Mouse (Mus musculus) layer of hippocampus, adult 9-10 months (tissue): ENCODE data around the gene Slc39a11.
"Not testable (repeated sequence)": the region's sequence is repeated elsewhere in the genome, so short reads cannot be mapped to it uniquely, and the experiment has no call there.

Source experiments
- DNase-seq: peaks from one replicate; pipeline ENCODE4 v3.0.0; 2022; ENCODE audit warnings: low spot score

The Slc39a11 gene

DNA sequence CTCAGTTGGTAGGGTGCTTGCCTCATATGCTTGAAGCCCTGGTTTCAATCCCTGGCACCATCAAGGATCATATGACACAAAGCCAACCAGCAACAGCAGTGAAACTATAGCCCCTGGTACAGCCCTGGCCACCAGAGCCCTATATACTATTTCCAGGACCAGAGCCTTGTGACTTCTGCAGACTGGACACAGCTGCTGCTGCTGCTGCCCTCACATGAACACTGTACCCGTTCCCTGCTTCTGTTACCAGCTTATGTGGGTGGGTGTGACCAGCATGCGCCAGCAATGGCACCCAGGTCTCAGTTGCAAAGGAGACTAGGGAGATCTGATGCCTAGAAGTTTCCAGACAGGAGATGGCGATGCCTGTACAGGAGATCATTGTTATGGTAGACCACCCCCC, 52.2 kb downstream of the Slc39a11 start:
- DNase-seq: no peak

DNA sequence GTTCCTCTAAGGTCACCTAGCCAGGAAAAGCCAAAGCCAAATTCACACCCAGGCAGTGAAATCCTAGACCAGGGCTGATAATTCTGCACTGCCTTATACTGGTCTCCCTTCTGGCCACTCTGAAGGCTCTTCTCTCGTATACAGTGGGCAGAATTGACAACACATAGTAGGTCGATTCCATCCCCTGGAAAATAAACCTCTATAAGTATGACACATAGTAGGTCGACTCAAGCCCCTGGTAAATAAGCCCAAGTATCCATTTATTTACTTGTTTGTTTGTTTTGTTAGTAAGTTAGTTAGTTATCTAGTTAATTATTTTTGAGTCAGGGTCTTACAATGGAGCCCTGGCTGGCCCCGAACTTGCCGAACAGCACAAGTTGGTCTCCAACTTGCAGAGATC, 54.7 kb downstream of the Slc39a11 start:
- DNase-seq: no peak

DNA sequence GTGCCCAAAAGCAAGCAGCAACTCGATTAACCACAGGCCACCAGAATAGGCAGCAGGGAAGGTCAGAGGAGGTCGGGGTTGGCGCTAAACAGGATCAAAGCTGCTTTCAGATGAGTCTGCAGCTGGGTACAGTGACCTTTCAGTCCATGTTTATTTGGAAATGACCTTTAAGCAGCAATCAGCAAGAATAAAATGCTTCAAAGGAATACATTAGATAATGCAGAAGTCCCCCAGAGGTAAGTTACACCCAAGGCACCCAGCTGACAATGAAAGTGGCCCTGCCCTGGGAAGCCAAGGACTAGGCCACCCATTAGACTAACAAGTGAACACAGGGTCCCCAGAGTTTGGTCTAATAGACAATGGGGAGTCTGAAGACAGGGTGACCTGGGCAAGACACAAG, 60.9 kb downstream of the Slc39a11 start:
- no peak for DNase-seq

DNA sequence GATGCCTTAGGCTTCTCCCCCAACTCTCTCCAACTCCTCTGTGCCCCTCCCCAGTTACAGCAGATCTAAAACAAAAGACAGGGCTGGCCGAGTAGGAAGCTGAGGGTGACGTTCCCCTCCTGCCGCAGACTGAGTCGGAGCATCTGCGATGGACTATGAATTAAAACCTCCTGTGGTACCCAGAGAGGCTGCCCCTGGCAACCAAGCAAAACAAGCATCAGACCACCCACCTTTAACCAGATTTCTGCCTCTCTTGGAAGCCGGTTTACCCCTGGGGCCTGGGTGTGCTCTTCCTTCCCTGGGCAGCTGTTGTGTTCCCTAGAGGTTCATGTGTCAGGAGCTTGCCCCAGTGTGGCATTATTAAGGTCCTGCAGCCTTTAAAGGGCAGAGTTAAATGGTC, 63.5 kb downstream of the Slc39a11 start:
- DNase-seq: no peak

DNA sequence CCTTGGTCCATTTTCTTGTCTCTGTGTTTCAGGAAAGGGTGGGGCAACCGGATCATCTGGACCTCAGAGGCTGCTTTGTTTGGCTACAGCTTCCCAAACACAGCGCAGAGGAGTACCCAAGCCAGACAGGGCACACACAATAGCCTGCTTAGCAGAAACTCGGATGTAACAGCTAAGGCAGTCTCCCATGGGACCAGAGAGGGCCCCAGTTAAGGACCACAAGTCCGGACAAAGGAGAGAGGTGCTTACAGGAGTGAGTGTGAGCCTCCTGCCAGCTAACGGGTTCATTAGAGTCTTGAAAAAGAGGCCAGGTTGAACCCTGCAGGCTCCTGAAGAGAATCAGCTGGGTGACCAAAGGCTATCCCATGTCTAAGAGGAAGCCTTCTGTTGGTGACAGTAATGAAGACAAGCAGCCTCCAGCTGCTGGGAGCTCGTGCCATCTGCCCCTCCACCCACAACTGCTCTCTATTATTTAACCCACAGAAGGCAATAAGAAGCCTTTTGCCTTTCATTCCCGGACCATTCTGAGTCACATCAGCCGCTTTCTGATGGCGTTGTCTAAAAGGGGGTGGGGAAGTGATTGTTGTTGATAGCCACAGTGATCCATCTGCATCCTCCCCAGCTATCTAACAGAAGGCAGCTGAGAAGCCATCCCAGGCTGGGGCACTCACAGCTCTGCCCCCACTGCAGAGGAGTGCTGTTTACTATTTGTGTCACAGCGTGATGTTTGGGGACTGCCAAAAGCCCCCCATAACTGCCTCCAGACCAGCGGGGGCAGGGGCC, 65.8 kb downstream of the Slc39a11 start:
- peak; percentile 40 for DNase-seq

DNA sequence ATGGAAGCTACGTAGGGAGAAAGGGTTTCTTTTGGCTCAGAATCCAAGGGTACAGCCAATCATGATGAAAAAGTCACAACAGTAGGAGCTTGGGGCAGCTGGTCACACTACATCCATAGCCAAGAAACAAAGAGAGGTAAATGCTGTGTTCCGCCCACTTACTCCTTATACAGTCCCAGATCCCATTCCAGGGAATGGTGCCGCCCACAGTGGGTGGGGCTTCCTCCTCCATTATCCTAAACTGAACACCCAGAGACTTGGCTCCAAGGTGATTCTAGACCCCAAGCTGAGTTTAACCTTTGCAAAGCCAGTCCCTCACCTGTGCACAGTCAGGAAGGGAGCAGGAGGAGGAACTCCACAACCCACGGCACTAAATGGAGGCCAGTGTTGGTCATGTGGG, 72.7 kb downstream of the Slc39a11 start:
- DNase-seq: no peak

DNA sequence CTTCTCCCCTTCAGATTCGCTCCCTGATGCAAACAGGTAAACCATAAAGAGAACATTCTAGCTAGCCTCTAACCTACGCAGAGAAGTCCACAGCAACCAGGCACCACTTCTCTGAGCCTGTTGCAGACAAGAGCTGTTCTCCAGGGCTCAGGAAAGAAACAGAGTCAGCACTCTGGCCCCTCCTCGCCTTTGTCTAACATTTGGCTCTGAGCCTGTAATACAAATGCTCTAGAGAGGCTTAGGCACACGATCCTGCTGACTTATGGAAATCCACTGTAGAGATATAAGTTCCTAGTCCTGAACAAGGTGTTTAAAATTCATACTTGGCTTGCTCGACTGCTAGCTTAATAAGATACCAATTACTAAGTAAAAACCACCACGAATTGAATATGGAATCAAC, 77.2 kb downstream of the Slc39a11 start:
- no peak for DNase-seq

DNA sequence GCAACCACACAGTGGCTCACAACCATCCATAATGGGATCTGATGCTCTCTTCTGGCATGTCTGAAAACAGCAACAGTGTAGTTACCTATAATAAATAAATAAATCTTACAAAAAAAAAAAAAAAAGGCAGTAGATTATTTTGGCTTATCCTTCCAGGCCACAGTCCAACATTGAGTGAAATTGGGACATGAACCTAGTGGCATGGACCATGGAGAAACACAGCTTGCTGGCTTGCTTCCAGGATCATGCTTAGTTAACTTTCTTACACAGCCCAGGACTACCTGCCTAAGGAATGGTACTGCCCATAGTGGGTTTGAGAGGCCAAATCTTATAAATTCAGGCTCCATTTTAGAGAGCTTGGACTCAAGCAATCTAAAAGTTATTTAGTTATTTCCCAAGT, 78.3 kb downstream of the Slc39a11 start:
- DNase-seq: no peak

DNA sequence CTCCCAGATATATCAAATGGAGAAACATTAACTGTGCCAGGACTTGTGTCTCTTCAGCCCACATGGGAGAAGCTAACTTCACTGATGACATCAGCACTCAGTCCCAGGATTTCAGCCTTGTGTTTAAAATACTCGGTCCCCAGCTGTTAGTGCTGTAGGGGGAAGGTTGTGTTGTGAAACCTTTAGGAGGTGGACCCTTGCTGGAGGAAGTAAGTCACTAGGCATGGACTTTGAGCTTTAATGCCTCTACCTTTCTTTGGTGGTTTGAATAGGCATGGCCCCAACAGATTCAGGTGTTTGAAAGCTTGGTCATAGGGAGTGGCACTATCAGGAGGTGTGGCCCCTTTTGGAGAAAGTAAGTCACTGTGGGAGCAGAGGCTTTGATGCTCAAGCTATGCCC, 80.9 kb downstream of the Slc39a11 start:
- DNase-seq: no peak

DNA sequence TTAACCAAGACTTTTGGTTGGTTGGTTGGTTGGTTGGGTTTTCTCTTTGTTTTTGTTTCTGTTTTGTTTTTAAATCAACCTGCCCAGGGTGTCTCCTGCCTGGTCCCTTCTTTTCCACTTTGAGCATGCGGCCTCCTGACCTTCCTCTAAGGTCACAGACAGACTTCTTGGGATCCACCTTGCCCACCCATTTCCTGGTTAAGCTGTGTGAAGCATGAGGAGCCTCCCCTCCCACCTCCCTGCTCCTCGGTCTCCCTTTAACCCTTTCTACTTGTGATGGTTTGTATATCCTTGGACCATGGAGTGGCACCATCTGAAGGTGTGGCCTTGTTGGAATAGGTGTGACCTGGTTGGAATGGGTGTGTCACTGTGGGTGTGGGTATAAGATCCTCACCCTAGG, 82.0 kb downstream of the Slc39a11 start:
- DNase-seq: not testable (repeated sequence)

DNA sequence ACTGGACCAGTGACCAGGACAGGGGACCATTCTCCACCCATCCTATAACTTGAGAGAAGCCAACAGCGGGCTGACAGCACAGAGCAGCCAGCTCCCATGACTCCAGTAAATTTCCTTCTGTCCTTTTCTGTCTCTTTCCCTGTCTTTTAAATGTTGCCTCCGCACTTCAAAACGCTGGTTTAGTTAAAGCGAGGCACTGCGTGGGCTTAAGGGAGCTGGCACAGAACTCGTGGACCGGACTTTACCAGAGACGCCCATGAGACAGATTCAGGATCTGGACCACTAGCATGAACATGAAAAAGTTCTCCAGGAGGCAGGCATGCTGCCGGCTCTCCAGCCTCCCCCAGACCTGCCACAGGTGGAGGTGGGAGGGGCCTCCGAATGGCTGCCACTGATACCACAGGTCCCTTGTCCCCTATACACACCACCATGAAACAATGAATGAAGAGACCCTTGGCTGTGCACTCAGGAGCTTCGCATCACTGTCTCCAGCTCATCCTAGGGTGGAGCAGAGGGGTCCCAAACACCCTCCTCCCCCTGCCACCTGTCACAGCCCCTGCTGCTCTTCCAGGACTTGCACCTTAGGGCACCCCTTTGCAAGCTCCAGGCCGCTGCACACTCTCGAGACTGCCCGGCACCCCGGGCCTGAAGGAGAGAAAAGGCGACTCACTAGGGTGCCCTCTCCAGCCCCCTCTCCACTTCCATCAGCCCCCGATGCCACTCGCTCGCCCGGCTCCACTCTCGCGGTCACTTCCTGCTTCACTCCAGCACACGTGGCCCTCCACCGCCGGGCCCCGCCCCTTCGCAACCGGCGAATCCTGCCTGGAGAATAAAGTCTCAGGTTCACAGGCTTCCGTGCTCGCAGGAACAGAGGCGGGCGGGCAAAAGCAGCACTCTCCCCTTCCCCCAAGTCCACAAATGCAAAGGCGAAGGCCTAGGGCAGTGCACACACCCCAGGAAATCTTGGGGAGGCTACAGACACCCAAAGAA, 84.6 kb downstream of the Slc39a11 start:
- DNase-seq: peak; percentile 39

DNA sequence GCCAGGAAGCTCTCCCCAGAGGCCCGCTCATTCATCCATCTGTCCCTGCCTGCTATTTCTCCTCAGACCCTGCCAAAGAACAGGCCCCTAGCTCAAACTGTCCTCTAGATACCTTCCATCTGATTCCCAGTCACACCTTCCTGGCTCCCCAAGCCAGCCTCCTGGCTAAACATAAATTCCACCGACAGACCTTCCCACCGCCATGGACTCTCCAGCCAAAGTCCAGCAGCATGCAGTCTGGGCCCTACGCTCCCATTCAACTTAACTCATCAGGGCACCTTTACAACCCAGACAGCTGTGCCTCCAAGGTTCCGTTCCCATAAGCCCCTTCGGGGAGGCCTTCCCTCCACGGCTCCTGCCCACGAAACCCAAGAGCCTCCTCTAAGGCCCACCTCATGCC, 87.6 kb downstream of the Slc39a11 start:
- no peak for DNase-seq

DNA sequence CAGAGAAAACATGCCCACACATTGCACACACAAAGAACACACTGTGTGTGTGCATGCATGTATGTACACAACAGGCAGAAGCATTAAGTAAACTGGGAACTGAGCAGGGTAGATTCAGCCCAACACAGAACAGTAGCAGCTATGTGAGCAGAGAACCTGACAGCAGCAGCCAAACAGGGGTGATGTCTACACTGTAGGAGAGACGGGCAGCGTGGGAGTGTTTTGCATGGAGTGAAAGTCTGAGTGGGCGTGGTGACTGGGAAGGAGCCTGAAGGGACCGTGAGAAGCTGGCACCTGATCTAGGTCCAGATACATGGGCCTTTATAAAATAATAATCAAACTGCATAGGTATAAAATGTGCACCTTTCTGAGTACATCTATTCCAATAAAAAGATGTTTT, 89.7 kb downstream of the Slc39a11 start:
- no peak for DNase-seq

DNA sequence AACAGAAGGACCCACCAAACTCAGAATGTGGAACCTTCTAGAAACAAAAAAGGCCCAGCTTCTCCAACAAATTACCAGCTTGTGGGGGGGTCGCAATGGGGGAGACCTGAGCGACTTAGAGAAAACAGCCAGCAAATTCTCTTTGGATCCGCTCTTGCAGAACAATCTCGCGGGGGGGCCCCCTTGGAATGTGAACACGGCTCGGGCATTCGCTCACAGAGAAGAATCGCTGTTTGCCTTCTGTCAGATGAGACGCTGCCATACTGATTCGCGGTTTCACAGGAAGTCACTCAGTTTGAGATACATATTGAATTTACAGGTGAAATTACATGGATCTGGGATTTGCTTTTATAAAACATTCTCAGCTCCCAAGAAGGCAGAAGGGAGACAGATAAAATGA, 91.4 kb downstream of the Slc39a11 start:
- DNase-seq: no peak

DNA sequence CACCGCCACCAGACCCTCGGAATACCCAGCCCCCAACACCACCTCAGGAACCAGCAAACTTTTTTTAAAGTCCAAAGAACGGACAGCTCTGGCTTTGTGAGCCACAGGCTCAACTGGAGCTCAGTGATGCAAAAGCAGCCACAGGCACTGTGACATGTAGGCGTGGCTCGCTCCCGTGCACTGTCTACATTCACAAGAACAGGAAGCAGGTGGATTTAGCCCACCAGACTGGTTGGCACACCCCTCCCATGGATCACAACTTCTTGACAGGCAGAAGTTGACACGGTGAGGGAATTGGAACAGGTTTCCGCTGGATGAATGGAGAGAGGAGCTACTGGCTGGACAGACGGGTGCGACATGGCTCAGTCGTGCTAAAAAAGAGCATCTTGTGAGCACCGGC, 93.7 kb downstream of the Slc39a11 start:
- no peak for DNase-seq

DNA sequence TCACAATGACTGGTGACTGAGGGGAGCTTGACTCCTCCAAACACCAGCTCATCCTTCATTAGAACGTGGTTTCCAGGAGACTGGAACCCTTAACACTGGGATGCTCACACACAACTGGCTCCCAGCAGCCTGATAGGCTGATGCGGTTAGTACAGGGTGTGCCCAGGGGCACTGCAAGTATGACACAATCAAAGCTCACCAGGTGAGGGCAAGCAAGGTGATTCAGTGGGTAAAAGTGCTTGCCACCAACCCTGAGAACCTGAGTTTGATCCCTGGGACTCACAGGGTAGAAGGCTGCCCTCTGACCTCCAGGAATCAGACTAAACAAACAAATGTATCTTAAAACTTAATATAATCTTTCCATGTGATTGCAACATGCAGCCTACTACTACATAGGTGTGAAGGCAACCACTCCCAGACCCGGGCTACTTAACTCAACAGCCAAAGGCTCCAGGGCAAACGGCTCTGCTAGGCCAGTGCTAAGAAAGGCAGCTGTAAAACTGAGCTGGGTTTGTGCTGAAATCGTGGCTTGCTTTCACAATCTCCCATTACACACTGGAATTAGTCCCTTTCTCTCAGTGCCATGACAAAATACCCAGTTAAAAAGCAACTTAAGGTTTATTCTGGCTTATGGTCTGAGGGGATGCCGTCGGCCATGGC, 95.0 kb downstream of the Slc39a11 start:
- no peak for DNase-seq

DNA sequence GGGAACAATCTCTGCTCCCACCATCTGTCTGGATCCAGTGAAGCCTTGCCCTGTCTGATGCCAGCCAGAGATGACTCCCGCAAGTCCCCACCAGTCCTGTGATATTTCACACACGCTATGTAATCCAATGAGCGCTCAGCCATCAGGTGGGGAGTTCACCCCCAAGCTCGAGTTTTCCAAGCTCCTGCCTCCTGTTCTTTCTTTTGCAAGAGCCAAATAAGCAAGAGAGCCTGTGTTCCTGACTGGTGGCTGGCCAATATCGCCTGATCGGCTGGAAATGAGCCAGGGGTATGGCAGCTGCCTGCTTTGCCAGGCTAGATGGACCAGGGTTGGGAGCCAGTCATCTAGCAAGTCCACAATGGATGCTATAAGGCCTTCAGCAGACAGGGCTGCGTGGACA, 95.7 kb downstream of the Slc39a11 start:
- DNase-seq: no peak

DNA sequence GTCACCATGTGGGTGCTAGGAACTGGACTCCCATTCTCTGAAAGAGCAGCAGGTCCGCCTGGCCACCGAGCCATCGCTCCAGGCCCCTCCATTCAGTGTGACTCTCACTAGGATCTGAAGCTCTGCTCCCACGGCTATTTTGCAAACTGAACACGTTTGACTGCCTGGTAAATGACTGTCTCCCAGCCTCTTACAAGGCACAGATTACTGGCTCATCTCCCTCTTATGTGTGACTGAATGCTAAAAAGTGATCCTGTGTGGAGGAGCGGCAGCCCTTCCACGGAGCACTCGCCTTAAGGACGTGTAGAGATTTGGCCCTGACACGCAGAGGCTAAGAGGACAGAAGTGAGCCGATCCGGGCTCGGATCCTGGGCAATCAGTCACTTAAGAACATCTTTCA, 96.3 kb downstream of the Slc39a11 start:
- no peak for DNase-seq

DNA sequence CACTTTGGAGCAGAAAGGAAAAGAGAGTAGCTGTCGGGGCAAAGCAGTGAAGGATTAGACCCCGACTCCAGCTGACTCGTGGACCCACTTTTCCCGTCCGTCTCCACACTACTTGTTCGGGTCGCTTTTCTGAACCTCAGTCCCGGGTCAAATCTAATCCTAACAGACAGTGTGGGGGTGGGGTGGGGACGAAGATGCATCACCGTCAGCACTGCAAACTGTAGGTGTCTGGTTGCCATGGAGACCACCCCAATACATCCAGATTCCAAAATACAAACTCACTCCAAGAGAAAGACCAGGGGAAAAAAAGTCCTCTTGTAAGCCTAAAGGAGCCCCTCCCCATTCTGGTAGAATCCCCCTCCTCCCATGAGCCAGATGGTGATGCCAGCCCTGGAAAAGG, 97.3 kb downstream of the Slc39a11 start:
- no peak for DNase-seq

DNA sequence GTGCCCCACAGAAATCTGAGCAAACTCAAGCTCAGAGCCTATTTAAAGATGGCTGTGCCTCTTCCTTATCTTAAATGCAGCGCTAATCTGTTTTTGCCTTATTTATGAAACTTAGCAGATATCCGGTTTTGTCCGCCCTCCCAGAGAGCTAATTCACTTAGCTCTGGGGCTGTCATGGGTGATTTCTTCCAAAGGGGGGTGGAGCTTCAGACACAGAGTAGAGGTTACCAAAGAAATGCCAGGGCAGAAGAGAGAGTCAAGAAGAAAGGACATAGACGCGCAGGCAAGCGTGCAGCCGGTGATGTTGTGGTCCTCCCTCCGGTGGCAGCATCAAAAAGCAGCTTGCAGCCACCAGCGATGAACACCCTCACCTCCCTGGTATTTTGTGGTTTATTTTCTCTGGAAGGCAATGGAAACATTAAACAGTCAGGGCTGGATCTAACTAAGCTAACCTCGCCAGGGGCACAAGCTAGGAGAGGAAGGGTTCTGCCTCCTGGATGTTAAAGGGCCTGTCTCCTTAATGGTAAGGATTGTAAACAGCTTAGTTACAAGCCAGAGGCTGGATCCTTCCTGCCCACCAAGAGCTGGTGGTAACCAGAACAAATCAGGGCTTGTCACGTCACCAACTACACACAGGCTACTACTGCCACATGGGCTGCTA, 103.5 kb downstream of the Slc39a11 start:
- DNase-seq: no peak

DNA sequence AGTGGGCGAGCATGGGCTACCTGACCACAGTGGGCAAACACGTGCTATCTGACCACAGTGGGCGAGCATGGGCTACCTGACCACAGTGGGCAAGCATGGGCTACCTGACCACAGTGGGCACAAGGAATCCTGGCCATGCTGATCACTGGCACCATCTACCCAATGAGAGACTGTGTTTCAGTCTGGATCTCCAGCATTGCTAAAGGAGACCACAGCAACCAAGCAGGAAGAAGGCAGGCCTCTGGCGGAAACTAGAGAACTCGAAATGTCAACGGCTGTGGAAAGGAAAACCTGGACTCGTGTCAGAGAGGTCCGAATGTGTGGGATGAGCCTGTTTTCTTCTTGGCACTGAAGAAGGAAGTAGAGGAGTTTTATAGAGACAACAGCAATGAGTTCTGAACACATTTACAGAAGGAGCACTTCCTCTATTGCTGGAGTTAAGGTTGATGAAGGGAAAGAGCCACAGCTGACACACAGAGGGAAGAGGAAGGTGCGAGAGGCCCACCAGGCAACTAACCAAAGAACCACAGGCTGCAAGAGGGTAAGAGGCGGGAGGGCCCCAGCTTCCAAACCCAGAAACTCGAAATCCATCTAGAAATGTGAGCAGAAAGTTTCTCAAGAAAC, 105.8 kb downstream of the Slc39a11 start:
- no peak for DNase-seq

DNA sequence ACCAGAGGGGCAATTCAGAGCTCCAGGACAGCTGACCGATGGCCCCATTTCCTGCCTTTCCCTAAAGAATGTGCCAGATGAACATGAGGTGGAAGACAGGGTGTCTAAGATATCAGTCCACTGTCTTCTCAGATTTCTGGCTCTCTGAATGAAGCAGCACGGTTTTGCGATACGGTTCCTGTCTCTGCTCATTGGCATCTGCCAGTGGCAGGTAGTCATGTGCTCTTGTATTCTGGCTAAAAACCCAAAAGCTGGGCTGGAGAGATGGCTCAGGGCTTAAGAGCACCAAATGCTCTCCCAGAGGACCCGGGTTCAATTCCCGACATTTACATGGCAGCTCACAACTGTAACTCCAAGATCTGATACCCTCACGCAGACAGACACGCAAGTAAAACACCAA, 108.8 kb downstream of the Slc39a11 start:
- no peak for DNase-seq
